Comparison of ENCODE assay signal across 9 mouse cellular contexts in genomic region chr17:86249499-86250405, GRCm38 (mm10).
A peak's percentile ranks its signal among the peaks of the same experiment; 100 is the strongest.
DNase-seq lines count a peak whose midpoint lies in the region; ATAC-seq and TF ChIP-seq lines count a peak whose summit lies in the region.
"Had no signal": no experiment of that assay in that cellular context is flagged by ENCODE, and none has a peak within 500 bp of the region (broad histone marks: within the 10 kb centered on the region; RNA-seq: fewer than 3 reads in every experiment).

No protein-coding gene starts in this region.

- DNase-seq in brain, adult 2 months (ENCODE audit: low read depth, low spot score), result peak; percentile 97
- peak; percentile 86 to 91 for DNase-seq in cerebellum, adult 2 months
- DNase-seq in left cerebral cortex, postnatal 25 days (ENCODE audit: low spot score in 2 of 2), result peak; percentile 91 to 99
- no peak for DNase-seq in kidney, adult 9 months
- no peak for DNase-seq in gastrocnemius, postnatal 36 days
- DNase-seq in urinary bladder, postnatal 36 days (ENCODE audit: low spot score in 2 of 2), result no peak
- DNase-seq in adrenal gland, postnatal 10 days, result no peak

- TF ChIP-seq POLR2A in cerebellum, adult 2 months (IDR thresholded peaks at IDR 0.05; ENCODE audit: borderline replicate concordance, insufficient read depth, low read length), result no peak

- peak overlapping the region; percentile 11 for H3K4me3 ChIP-seq in cerebellum, adult 2 months (replicated peaks; ENCODE audit: insufficient read depth, low read depth, low read length)
- H3K4me3 ChIP-seq in hindbrain, embryonic 16.5 days (ENCODE audit: low read length), result no peak overlapping the region

- intact Hi-C loops in left cerebral cortex, postnatal 25 days (cut with DNase I), result loop anchor here (1.0 to 2.0 kb wide), 5 partner anchors 35 to 189 kb away; no protein-coding TSS in a partner anchor
- intact Hi-C loops in gastrocnemius, postnatal 36 days (cut with DNase I), result no loop called here

- no peak for TF ChIP-seq CTCF in cerebellum, adult 2 months (IDR thresholded peaks at IDR 0.05; ENCODE audit: borderline replicate concordance, insufficient read depth, low read depth, low read length)

- H3K4me1 ChIP-seq in cerebellum, adult 2 months (ENCODE audit: control insufficient read depth, insufficient read depth, low read length), result peaks cover 62% of the 10 kb centered on the region
- peaks cover 13% of the 10 kb centered on the region for H3K4me1 ChIP-seq in hindbrain, embryonic 16.5 days (ENCODE audit: control insufficient read depth, insufficient read depth, low read depth, low read length)

- no peaks in the 10 kb centered on the region for H3K36me3 ChIP-seq in hindbrain, embryonic 16.5 days (ENCODE audit: control insufficient read depth, insufficient read depth, low read length)

- no peaks in the 10 kb centered on the region for H3K9me3 ChIP-seq in hindbrain, embryonic 16.5 days (ENCODE audit: control insufficient read depth, low read length)

- 0 out of 2 replicates have a peak, but pooled peaks have one; percentile 10 for ATAC-seq in hindbrain, embryonic 16.5 days

- no peaks in the 10 kb centered on the region for H3K27me3 ChIP-seq in cerebellum, adult 2 months (ENCODE audit: control insufficient read depth, insufficient read depth, low read length)
- no peaks in the 10 kb centered on the region for H3K27me3 ChIP-seq in hindbrain, embryonic 16.5 days (replicated peaks; ENCODE audit: control insufficient read depth, insufficient read depth, low read length)

- no peak overlapping the region for H3K9ac ChIP-seq in hindbrain, embryonic 16.5 days (ENCODE audit: low read depth, low read length)
- H3K9ac ChIP-seq: liver, embryonic 14.5 days had no signal

- 18% methylated on average over 21 of the region's 21 CpGs for WGBS in cerebellum, adult 2 months
- WGBS in hindbrain, embryonic 16.5 days, result 70% methylated on average over 21 of the region's 21 CpGs

- peak overlapping the region; percentile 85 for H3K27ac ChIP-seq in cerebellum, adult 2 months (ENCODE audit: insufficient read depth, low read length)
- peak overlapping the region; percentile 71 for H3K27ac ChIP-seq in hindbrain, embryonic 16.5 days (ENCODE audit: low read depth, low read length)
- H3K27ac ChIP-seq: liver, embryonic 14.5 days had no signal

- H3K4me2 ChIP-seq in hindbrain, embryonic 16.5 days (ENCODE audit: low read length), result no peak overlapping the region

Comparison
In these comparisons a context has a peak if more than half of its experiments do, and no peak if none do; other contexts are left out.
1. DNase-seq: peak in brain, adult 2 months (single experiment), cerebellum, adult 2 months (2 of 2) and left cerebral cortex, postnatal 25 days (2 of 2); none in kidney, adult 9 months (single experiment), gastrocnemius, postnatal 36 days (0 of 2), urinary bladder, postnatal 36 days (0 of 2) and adrenal gland, postnatal 10 days (single experiment).